Mouse (Mus musculus): Measurements from ENCODE around the gene Fgf13. TPM values are rescaled to one million over a fixed set of nuclear protein-coding genes. Genes with fewer than 3 reads are reported as not detected.

Fgf13 gene
- total RNA-seq (2023; ENCODE audit: inconsistent age), result 4.5 to 8.8 TPM (median 6.1 TPM) in 4 replicates

DNA sequence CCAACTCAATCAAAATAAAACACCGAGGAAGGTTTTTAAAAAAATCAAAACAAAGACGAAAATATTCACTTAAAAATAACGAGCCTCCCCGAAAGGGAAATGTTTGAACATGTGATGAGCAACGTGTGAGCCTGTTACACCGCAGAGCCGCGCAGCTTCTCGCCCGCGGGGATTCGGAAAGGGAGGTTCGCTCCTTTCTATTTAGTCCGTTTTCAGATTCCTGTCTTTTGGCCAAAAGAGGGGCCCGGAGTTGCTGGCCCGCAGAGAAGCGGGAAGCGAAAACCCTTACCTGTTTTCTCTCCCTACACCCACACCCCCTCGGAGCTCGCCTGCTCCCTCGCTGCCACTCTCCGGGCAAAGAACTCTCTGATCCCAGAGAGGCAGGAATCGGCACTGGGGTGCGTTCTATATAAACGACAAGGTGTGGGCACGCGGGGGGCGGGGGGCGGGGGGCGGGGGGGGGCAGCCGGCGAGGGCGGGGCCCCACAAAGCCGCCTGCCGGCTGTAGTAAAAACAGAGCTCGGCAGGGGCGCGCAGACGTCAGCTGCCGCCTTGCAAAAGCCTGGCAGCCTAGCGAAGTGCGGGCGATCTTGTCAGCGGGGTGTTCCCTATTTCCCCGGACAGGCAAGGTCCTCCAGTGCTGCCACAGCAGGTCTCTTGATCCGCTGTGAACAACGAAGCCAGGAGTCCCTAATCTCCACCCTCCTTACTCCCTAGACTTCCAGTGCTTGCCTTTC is at the start of gene Fgf13:
TSS of gene Fgf13 (minus strand) at position 377 of the 737 bp plus-strand sequence.

Measured in B cell, adult (primary cell).